Mouse (Mus musculus) CH12.LX (cell line): ENCODE measurements around the gene Elavl3. TPM values are rescaled to one million over a fixed set of nuclear protein-coding genes. Genes with fewer than 3 reads are reported as not detected.
"Not testable (repeated sequence)": the region's sequence is repeated elsewhere in the genome, so short reads cannot be mapped to it uniquely, and the experiment has no call there.

Experiments
- DNase-seq: peaks from one replicate; pipeline ENCODE4 v3.0.0-alpha.2; 2013; ENCODE audit errors: extremely low read depth
- H3K27ac ChIP-seq: 2 replicates; pipeline ENCODE4 v1.5.1; 2012; ENCODE audit warnings: low read depth, mild to moderate bottlenecking, control low read depth, moderate library complexity; ENCODE audit not compliant: insufficient read depth
- H3K27me3 ChIP-seq: replicated peaks from 2 replicates; pipeline ENCODE3; 2012; ENCODE audit warnings: inconsistent platforms
- H3K36me3 ChIP-seq, 2 experiments: replicated peaks in 1 of 2; 2 replicates each; pipeline versions ENCODE3 to v1.6.1; 2012; ENCODE audit warnings: inconsistent platforms in 1 of 2, low read length in 1 of 2, mild to moderate bottlenecking in 1 of 2, mixed read lengths in 1 of 2, moderate library complexity in 1 of 2; ENCODE audit not compliant: control insufficient read depth in 1 of 2, insufficient read depth in 1 of 2
- H3K4me1 ChIP-seq, 2 experiments: 2 replicates each; pipeline ENCODE4 v1.6.1; 2012; ENCODE audit warnings: inconsistent platforms in 1 of 2, moderate library complexity in 1 of 2; ENCODE audit not compliant: insufficient read depth in 2 of 2, control insufficient read depth in 1 of 2
- H3K4me2 ChIP-seq: 2 replicates; pipeline ENCODE4 v1.6.1; 2012; ENCODE audit warnings: low read depth, mild to moderate bottlenecking, control low read depth; ENCODE audit not compliant: poor library complexity, insufficient read depth, severe bottlenecking
- H3K4me3 ChIP-seq, 3 experiments: fragments of 150-350 bp in 1 of 3; sonication (generic) in 1 of 3; replicated peaks in 1 of 3; 2 replicates each; pipeline versions ENCODE3 to v1.5.1; 2011 to 2012; ENCODE audit warnings: low read depth in 2 of 3, low read length in 2 of 3, mild to moderate bottlenecking in 2 of 3, moderate library complexity in 2 of 3, control low read depth in 1 of 3, improper control_type of control experiment in 1 of 3, inconsistent platforms in 1 of 3, mixed read lengths in 1 of 3; ENCODE audit not compliant: poor library complexity in 1 of 3
- H3K79me2 ChIP-seq: replicated peaks from 2 replicates; pipeline ENCODE4 v1.6.1; 2012; ENCODE audit warnings: mild to moderate bottlenecking, moderate library complexity; ENCODE audit not compliant: control insufficient read depth, poor library complexity, insufficient read depth, severe bottlenecking; ENCODE audit errors: extremely low read depth
- H3K9ac ChIP-seq: 2 replicates; pipeline ENCODE4 v1.6.1; 2012; ENCODE audit warnings: low read depth, mild to moderate bottlenecking, control low read depth, moderate library complexity; ENCODE audit not compliant: insufficient read depth
- H3K9me3 ChIP-seq: replicated peaks from 2 replicates; pipeline ENCODE3; 2012; ENCODE audit warnings: low read length, inconsistent platforms, mixed read lengths
- BHLHE40 ChIP-seq: IDR thresholded peaks from 2 replicates; pipeline ENCODE4 v1.6.1; 2011; ENCODE audit warnings: mild to moderate bottlenecking, low read depth, low read length, improper control_type of control experiment
- CHD1 ChIP-seq: IDR thresholded peaks from 2 replicates; pipeline ENCODE4 v1.6.1; 2012; ENCODE audit warnings: low read depth, low read length, improper control_type of control experiment, inconsistent platforms
- CHD2 ChIP-seq: IDR thresholded peaks from 2 replicates; pipeline ENCODE4 v1.6.1; 2011; ENCODE audit warnings: low read length, improper control_type of control experiment
- CTCF ChIP-seq, 2 experiments: IDR thresholded peaks in 1 of 2; conservative IDR thresholded peaks in 1 of 2; 2 replicates each; pipeline ENCODE4 v1.5.1; 2011 to 2012; ENCODE audit warnings: low read depth in 2 of 2, low read length in 2 of 2, improper control_type of control experiment in 1 of 2, inconsistent platforms in 1 of 2, mild to moderate bottlenecking in 1 of 2, moderate library complexity in 1 of 2
- EP300 ChIP-seq: IDR thresholded peaks from 2 replicates; pipeline ENCODE4 v1.6.1; 2011; ENCODE audit warnings: low read length, improper control_type of control experiment
- GABPA ChIP-seq: IDR thresholded peaks from 2 replicates; pipeline ENCODE4 v1.6.1; 2012; ENCODE audit warnings: low read depth, low read length, improper control_type of control experiment, inconsistent platforms; ENCODE audit not compliant: insufficient replicate concordance
- HCFC1 ChIP-seq: IDR thresholded peaks from 2 replicates; pipeline ENCODE4 v1.6.1; 2012; ENCODE audit warnings: low read depth, mild to moderate bottlenecking, inconsistent platforms, low read length, improper control_type of control experiment
- JUN ChIP-seq: IDR thresholded peaks from 2 replicates; pipeline ENCODE4 v1.6.1; 2011; ENCODE audit warnings: low read depth, mild to moderate bottlenecking, low read length, improper control_type of control experiment, moderate library complexity; ENCODE audit not compliant: insufficient read depth
- KAT2A ChIP-seq: IDR thresholded peaks from 2 replicates; pipeline ENCODE4 v1.6.1; 2012; ENCODE audit warnings: low read length, improper control_type of control experiment, inconsistent platforms; ENCODE audit not compliant: insufficient replicate concordance
- MAX ChIP-seq: IDR thresholded peaks from 2 replicates; pipeline ENCODE4 v1.6.1; 2011; ENCODE audit warnings: low read length, improper control_type of control experiment
- MAZ ChIP-seq: IDR thresholded peaks from 2 replicates; pipeline ENCODE4 v1.6.1; 2012; ENCODE audit warnings: low read depth, mild to moderate bottlenecking, inconsistent platforms, low read length, improper control_type of control experiment, moderate library complexity
- MEF2A ChIP-seq: IDR thresholded peaks from 2 replicates; pipeline ENCODE4 v1.6.1; 2014; ENCODE audit warnings: low read depth, mild to moderate bottlenecking, inconsistent platforms, low read length, improper control_type of control experiment, borderline replicate concordance
- MXI1 ChIP-seq: IDR thresholded peaks from 2 replicates; pipeline ENCODE4 v1.6.1; 2011; ENCODE audit warnings: mild to moderate bottlenecking, low read depth, low read length, improper control_type of control experiment
- MYC ChIP-seq: IDR thresholded peaks from 2 replicates; pipeline ENCODE4 v1.6.1; 2011; ENCODE audit warnings: low read depth, mild to moderate bottlenecking, improper control_type of control experiment, low read length
- POLR2A ChIP-seq: IDR thresholded peaks from 2 replicates; pipeline ENCODE4 v1.6.1; 2011; ENCODE audit warnings: low read depth, mild to moderate bottlenecking, improper control_type of control experiment, low read length
- POLR2AphosphoS2 ChIP-seq: IDR thresholded peaks from 2 replicates; pipeline ENCODE4 v1.6.1; 2011; ENCODE audit warnings: low read depth, low read length, improper control_type of control experiment
- SIN3A ChIP-seq: IDR thresholded peaks from 2 replicates; pipeline ENCODE4 v1.6.1; 2012; ENCODE audit warnings: low read length, improper control_type of control experiment, inconsistent platforms
- TBP ChIP-seq: conservative IDR thresholded peaks from 2 replicates; pipeline ENCODE4 v1.6.1; 2011; ENCODE audit warnings: low read depth, low read length, improper control_type of control experiment
- TCF12 ChIP-seq: IDR thresholded peaks from 2 replicates; pipeline ENCODE4 v1.6.1; 2014; ENCODE audit warnings: low read depth, mild to moderate bottlenecking, inconsistent platforms, low read length, improper control_type of control experiment
- UBTF ChIP-seq: IDR thresholded peaks from 2 replicates; pipeline ENCODE4 v1.6.1; 2012; ENCODE audit warnings: low read depth, mild to moderate bottlenecking, inconsistent platforms, low read length, improper control_type of control experiment, moderate library complexity
- USF1 ChIP-seq: IDR thresholded peaks from 2 replicates; pipeline ENCODE4 v1.6.1; 2014; ENCODE audit warnings: low read depth, mild to moderate bottlenecking, inconsistent platforms, low read length, improper control_type of control experiment
- USF2 ChIP-seq: conservative IDR thresholded peaks from 2 replicates; pipeline ENCODE4 v1.6.1; 2011; ENCODE audit warnings: low read depth, low read length, improper control_type of control experiment
- ZKSCAN1 ChIP-seq: IDR thresholded peaks from 2 replicates; pipeline ENCODE4 v1.6.1; 2012; ENCODE audit warnings: low read depth, inconsistent platforms, low read length, improper control_type of control experiment, borderline replicate concordance
- ZNF384 ChIP-seq: IDR thresholded peaks from 2 replicates; pipeline ENCODE4 v1.6.1; 2012; ENCODE audit warnings: low read depth, low read length, improper control_type of control experiment, inconsistent platforms
- dilution Hi-C: fragments of 300-500 bp; cut with MboI; formaldehyde crosslinking; loops from 2 replicates; pipeline ENCODE4 v1.14.3; 2020; ENCODE audit warnings: low sequenced_read_pairs; ENCODE audit not compliant: extremely low pct_unique_long_range_greater_than_20kb, extremely low pct_ligation_motif_present
- in situ Hi-C: fragments of 300-500 bp; cut with MboI; formaldehyde crosslinking; loops from 3 replicates; pipeline ENCODE4 v1.14.3; 2019; ENCODE audit warnings: low sequenced_read_pairs, low pct_ligation_motif_present, low pct_unique_long_range_greater_than_20kb, mixed read lengths
- polyA plus RNA-seq: library from polyadenylated mRNA; unstranded; fragments of >175 nt; gene quantifications from 2 replicates; pipeline ENCODE4 v1.2.1, GENCODE M21; 2012; ENCODE audit warnings: low read depth; ENCODE audit not compliant: insufficient read length
- total RNA-seq, 2 experiments: library from RNA; depleted of rRNA; stranded (reverse); fragments of 300-350 nt in 1 of 2; fragments of >200 nt in 1 of 2; gene quantifications; 2 replicates each; pipeline ENCODE4 v1.2.3; 2012 to 2014

The Elavl3 gene
- total and polyA plus RNA-seq, 3 experiments = 0.04 to 0.06 TPM; not detected in 1

- H3K27me3 ChIP-seq, H3K9me3 ChIP-seq, in situ Hi-C loops, H3K27ac ChIP-seq, H3K79me2 ChIP-seq, dilution Hi-C loops, H3K9ac ChIP-seq, H3K4me3 ChIP-seq, H3K4me2 ChIP-seq, DNase-seq: not testable (repeated sequence)
- peaks cover 50 to 75% of the 10 kb centered on the region in 2 experiments for H3K36me3 ChIP-seq
- peaks cover 6 to 18% of the 10 kb centered on the region in 2 experiments for H3K4me1 ChIP-seq
These were observed 24.0 kb upstream of the Elavl3 start for GRCm38 (mm10) chr9:22075778-22076177.

DNA sequence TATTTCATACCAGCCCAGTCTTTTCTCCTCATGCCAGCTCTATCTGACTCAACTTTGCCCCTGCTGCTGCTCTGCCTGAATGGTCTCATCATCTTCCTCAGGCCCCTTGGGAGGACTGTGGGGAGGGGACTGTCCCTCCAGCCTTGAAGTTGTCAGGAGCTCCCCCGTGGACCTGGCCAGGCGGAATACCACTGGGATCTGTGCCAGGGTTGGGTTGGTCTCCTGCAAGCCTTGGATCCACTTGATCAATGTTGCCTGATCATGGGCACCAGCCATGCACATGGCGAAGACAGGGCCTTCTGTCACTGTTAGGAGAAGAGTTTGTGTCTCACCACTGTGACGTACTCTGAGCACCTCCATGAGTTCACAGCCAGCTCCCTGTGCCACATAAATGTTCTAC, 20.5 kb upstream of the Elavl3 start:
- dilution Hi-C loops = no loop called here
- no peaks in the 10 kb centered on the region; the same call in 1 of the 2 replicates for H3K79me2 ChIP-seq
- peaks cover 46 to 74% of the 10 kb centered on the region in 2 experiments for H3K36me3 ChIP-seq
- DNase-seq = peak; percentile 45
- H3K4me3 ChIP-seq = no peak overlapping the region
- no peak overlapping the region for H3K27ac ChIP-seq
- TF ChIP-seq POLR2AphosphoS2 (no peak), GABPA (no peak), KAT2A (no peak), CTCF (conservative IDR thresholded peaks at IDR 0.05 in 1 of 2, IDR thresholded peaks at IDR 0.05 in 1 of 2; ENCODE audit: low read depth in 2 of 2, low read length in 2 of 2) (no peak), BHLHE40 (no peak), HCFC1 (no peak)
- H3K4me1 ChIP-seq = peaks cover 6 to 19% of the 10 kb centered on the region in 2 experiments
- H3K9ac ChIP-seq = peak overlapping the region; percentile 83; the same call in 1 of the 2 replicates
- H3K9me3 ChIP-seq = no peaks in the 10 kb centered on the region
- in situ Hi-C loops = loop anchor here (5.0 kb wide), 2 partner anchors 45 to 85 kb away; partner anchors contain the start of genes Elof1 and Pigyl
- H3K4me2 ChIP-seq = peak overlapping the region; percentile 73; the same call in 1 of the 2 replicates
- no peaks in the 10 kb centered on the region for H3K27me3 ChIP-seq

GRCm38 (mm10) chr9:22070791-22071573, 19.2 kb upstream of the Elavl3 start, which contains the start of the genes Gm49318 and Zfp653:
TSS of gene Gm49318 (minus strand) at chr9:22071259.
TSS of gene Zfp653 (minus strand) at chr9:22071376.
- Histone ChIP-seq H3K79me2 (no peaks in the 10 kb centered on the region; the same call in 1 of the 2 replicates), H3K27ac (peak within 1 kb of the TSS; percentile 80), H3K4me2 (peak within 1 kb of the TSS; percentile 73), H3K36me3 (peaks cover 37 to 72% of the 10 kb centered on the region in 2 experiments), H3K4me1 (peaks cover 6 to 19% of the 10 kb centered on the region in 2 experiments), H3K4me3 (peak within 1 kb of the TSS; percentile 72 to 87 (median 78)), H3K9me3 (no peaks in the 10 kb centered on the region), H3K27me3 (no peaks in the 10 kb centered on the region), H3K9ac (peak within 1 kb of the TSS; percentile 83)
- in situ Hi-C loops = loop anchor here (5.0 kb wide), 2 partner anchors 46 to 86 kb away; partner anchors contain the start of genes Elof1 and Pigyl
- dilution Hi-C loops = no loop called here
- peak; percentile 96 for DNase-seq
- TF ChIP-seq POLR2A (no peak; the same call in none of the 2 replicates), EP300 (no peak), CHD1 (no peak), ZKSCAN1 (no peak), UBTF (no peak), MAZ (no peak), ZNF384 (no peak), MEF2A (peak; percentile 30; the same call in 1 of the 2 replicates), MXI1 (peak; percentile 89), USF1 (no peak), TBP (no peak), KAT2A (peak; percentile 70; the same call in 1 of the 2 replicates), CHD2 (no peak), MAX (no peak; the same call in 1 of the 2 replicates), HCFC1 (peak; percentile 89), USF2 (no peak), TCF12 (peak; percentile 70; the same call in 1 of the 2 replicates), JUN (no peak), MYC (no peak), SIN3A (peak; percentile 84)
